Mouse (Mus musculus): ENCODE data around the gene Olfr655.

GRCm38 (mm10) chr7:104581429-104581828 lies 20.1 kb downstream of the Olfr655 start:
- TF ChIP-seq POLR2A (IDR thresholded peaks at IDR 0.05; ENCODE audit: extremely low read depth, insufficient read depth, low read length) = no peak
- no peak for TF ChIP-seq CTCF (IDR thresholded peaks at IDR 0.05; ENCODE audit: low read depth, low read length)

All from liver, adult 2 months (tissue).